Mouse (Mus musculus) hindbrain, embryonic 14.5 days (tissue): ENCODE data around the gene Ints13. TPM values are rescaled to one million over a fixed set of nuclear protein-coding genes. Genes with fewer than 3 reads are reported as not detected.

Experiments
- ATAC-seq: fragments of 200-750 bp; cut with Nextera tagmentation; 2 replicates; pipeline ENCODE4 v1.8.0; 2017; ENCODE audit warnings: moderate number of reproducible peaks, mild to moderate bottlenecking, moderate TSS enrichment, moderate library complexity; ENCODE audit not compliant: low FRiP score
- DNase-seq: peaks from one replicate; pipeline ENCODE4 v3.0.0-alpha.2; 2015; ENCODE audit warnings: low spot score
- H3K27ac ChIP-seq: fragments of 300-500 bp; sonication (generic); 2 replicates; pipeline ENCODE4 v1.5.1; 2014; ENCODE audit warnings: mild to moderate bottlenecking, moderate library complexity
- H3K27me3 ChIP-seq: fragments of 300-500 bp; sonication (generic); 2 replicates; pipeline ENCODE4 v1.6.1; 2014; ENCODE audit warnings: mild to moderate bottlenecking, low read length, mixed read lengths; ENCODE audit not compliant: control insufficient read depth, insufficient read depth
- H3K36me3 ChIP-seq: fragments of 300-500 bp; sonication (generic); replicated peaks from 2 replicates; pipeline ENCODE4 v1.6.1; 2014; ENCODE audit not compliant: control insufficient read depth, insufficient read depth
- H3K4me1 ChIP-seq: fragments of 300-500 bp; sonication (generic); replicated peaks from 2 replicates; pipeline ENCODE4 v1.6.1; 2014; ENCODE audit warnings: antibody characterized with exemption, low read length, mixed read lengths; ENCODE audit not compliant: control insufficient read depth, insufficient read depth
- H3K4me2 ChIP-seq: fragments of 300-500 bp; sonication (generic); replicated peaks from 2 replicates; pipeline ENCODE4 v1.6.1; 2014; ENCODE audit warnings: mild to moderate bottlenecking, moderate library complexity
- H3K4me3 ChIP-seq: fragments of 300-500 bp; sonication (generic); replicated peaks from 2 replicates; pipeline ENCODE4 v1.5.1; 2014; ENCODE audit warnings: mild to moderate bottlenecking, low read length
- H3K9ac ChIP-seq: fragments of 300-500 bp; sonication (generic); 2 replicates; pipeline ENCODE4 v1.6.1; 2014
- H3K9me3 ChIP-seq: fragments of 300-500 bp; sonication (generic); 2 replicates; pipeline ENCODE4 v1.6.1; 2016; ENCODE audit warnings: low read length; ENCODE audit not compliant: control insufficient read depth
- WGBS: fragments of 180-500 bp; shearing (Covaris S2); extraction: QIAGEN DNeasy Blood & Tissue Kit; methylation state at CpG from one replicate; pipeline ENCODE4 v1.1.7; 2014; 5-methylcytosine and 5-hydroxymethylcytosine counted together
- polyA plus RNA-seq: library from polyadenylated mRNA; unstranded; fragments of >200 nt; fragmentation: Nextera tagmentation; extraction: Ambion mirVana; gene quantifications from 2 replicates; pipeline ENCODE4 v1.2.1, GENCODE M21; 2014

Ints13 gene
- polyA plus RNA-seq, 1 experiment from 2014 or later = 44.8 TPM

- ATAC-seq = no peak
- H3K4me2 ChIP-seq = no peak overlapping the region
These were observed 46.9 kb downstream of the Ints13 start for GRCm38 (mm10) chr6:146530769-146531168.

GRCm38 (mm10) chr6:146530363-146530762, 47.3 kb downstream of the Ints13 start:
- no peak for ATAC-seq
- H3K4me2 ChIP-seq = no peak overlapping the region

More at GRCm38 (mm10) chr6:146530769-146531168, 46.9 kb downstream of the Ints13 start:
- H3K36me3 ChIP-seq = no peaks in the 10 kb centered on the region
- no peak overlapping the region for H3K9ac ChIP-seq
- H3K27me3 ChIP-seq = no peaks in the 10 kb centered on the region
- no peak overlapping the region for H3K27ac ChIP-seq
- 70% methylated on average over 5 of the region's 5 CpGs for WGBS
- H3K4me3 ChIP-seq = no peak overlapping the region
- no peaks in the 10 kb centered on the region for H3K9me3 ChIP-seq
- no peaks in the 10 kb centered on the region for H3K4me1 ChIP-seq
- DNase-seq = no peak

GRCm38 (mm10) chr6:146527537-146527936, 50.1 kb downstream of the Ints13 start:
- H3K27ac ChIP-seq = no peak overlapping the region
- ATAC-seq (no peak), DNase-seq (no peak)
- no peaks in the 10 kb centered on the region for H3K9me3 ChIP-seq
- no peak overlapping the region for H3K9ac ChIP-seq
- 88% methylated on average over 2 of the region's 2 CpGs for WGBS
- H3K4me2 ChIP-seq = no peak overlapping the region
- H3K4me1 ChIP-seq = no peaks in the 10 kb centered on the region
- H3K27me3 ChIP-seq = no peaks in the 10 kb centered on the region
- no peaks in the 10 kb centered on the region for H3K36me3 ChIP-seq
- no peak overlapping the region for H3K4me3 ChIP-seq

More at GRCm38 (mm10) chr6:146530363-146530762, 47.3 kb downstream of the Ints13 start:
- Histone ChIP-seq H3K4me1 (no peaks in the 10 kb centered on the region), H3K27ac (no peak overlapping the region), H3K36me3 (no peaks in the 10 kb centered on the region), H3K9me3 (no peaks in the 10 kb centered on the region), H3K9ac (no peak overlapping the region), H3K27me3 (no peaks in the 10 kb centered on the region), H3K4me3 (no peak overlapping the region)
- DNase-seq = no peak
- 79% methylated on average over 7 of the region's 7 CpGs for WGBS

GRCm38 (mm10) chr6:146525500-146525899, 52.1 kb downstream of the Ints13 start:
- H3K4me3 ChIP-seq = no peak overlapping the region
- ATAC-seq (no peak), DNase-seq (no peak)
- H3K4me1 ChIP-seq = no peaks in the 10 kb centered on the region
- H3K27ac ChIP-seq = no peak overlapping the region
- H3K4me2 ChIP-seq = no peak overlapping the region
- WGBS = 84% methylated on average over 2 of the region's 2 CpGs
- no peak overlapping the region for H3K9ac ChIP-seq
- H3K36me3 ChIP-seq = no peaks in the 10 kb centered on the region
- H3K27me3 ChIP-seq = no peaks in the 10 kb centered on the region
- H3K9me3 ChIP-seq = no peaks in the 10 kb centered on the region

- H3K4me3 ChIP-seq = no peak overlapping the region
- H3K4me2 ChIP-seq = no peak overlapping the region
- ATAC-seq (no peak), DNase-seq (no peak)
- H3K9me3 ChIP-seq = no peaks in the 10 kb centered on the region
- no peak overlapping the region for H3K27ac ChIP-seq
- WGBS = 84% methylated on average over 5 of the region's 5 CpGs
- H3K27me3 ChIP-seq = no peaks in the 10 kb centered on the region
- no peaks in the 10 kb centered on the region for H3K36me3 ChIP-seq
- H3K4me1 ChIP-seq = no peaks in the 10 kb centered on the region
- no peak overlapping the region for H3K9ac ChIP-seq
These were observed 56.0 kb downstream of the Ints13 start for GRCm38 (mm10) chr6:146521456-146522245.

- Histone ChIP-seq H3K36me3 (no peaks in the 10 kb centered on the region), H3K4me1 (no peaks in the 10 kb centered on the region), H3K27ac (no peak overlapping the region), H3K27me3 (no peaks in the 10 kb centered on the region), H3K9ac (no peak overlapping the region), H3K9me3 (no peaks in the 10 kb centered on the region), H3K4me2 (no peak overlapping the region), H3K4me3 (no peak overlapping the region)
- no peak for ATAC-seq
- 63% methylated on average over 2 of the region's 2 CpGs for WGBS
- DNase-seq = no peak
These were observed 58.6 kb downstream of the Ints13 start for GRCm38 (mm10) chr6:146519019-146519418.

GRCm38 (mm10) chr6:146515936-146516335, 61.7 kb downstream of the Ints13 start:
- Histone ChIP-seq H3K4me3 (no peak overlapping the region), H3K4me2 (no peak overlapping the region), H3K9ac (no peak overlapping the region), H3K9me3 (no peaks in the 10 kb centered on the region), H3K27ac (no peak overlapping the region), H3K27me3 (no peaks in the 10 kb centered on the region), H3K4me1 (no peaks in the 10 kb centered on the region), H3K36me3 (no peaks in the 10 kb centered on the region)
- no peak for DNase-seq
- ATAC-seq = no peak
- 72% methylated on average over 6 of the region's 6 CpGs for WGBS

- H3K9me3 ChIP-seq = no peaks in the 10 kb centered on the region
- 53% methylated on average over 7 of the region's 7 CpGs for WGBS
- H3K27me3 ChIP-seq = no peaks in the 10 kb centered on the region
- no peaks in the 10 kb centered on the region for H3K4me1 ChIP-seq
- no peak overlapping the region for H3K4me2 ChIP-seq
- no peak overlapping the region for H3K4me3 ChIP-seq
- H3K36me3 ChIP-seq = no peaks in the 10 kb centered on the region
- no peak overlapping the region for H3K27ac ChIP-seq
- DNase-seq (no peak), ATAC-seq (no peak)
- H3K9ac ChIP-seq = no peak overlapping the region
These were observed 63.1 kb downstream of the Ints13 start for GRCm38 (mm10) chr6:146514531-146514948.

GRCm38 (mm10) chr6:146513899-146514298, 63.7 kb downstream of the Ints13 start:
- Histone ChIP-seq H3K4me1 (no peaks in the 10 kb centered on the region), H3K9ac (no peak overlapping the region), H3K4me2 (no peak overlapping the region), H3K27ac (no peak overlapping the region), H3K27me3 (no peaks in the 10 kb centered on the region), H3K9me3 (no peaks in the 10 kb centered on the region), H3K4me3 (no peak overlapping the region), H3K36me3 (no peaks in the 10 kb centered on the region)
- 65% methylated on average over 5 of the region's 5 CpGs for WGBS
- DNase-seq = no peak
- no peak for ATAC-seq
